Mouse (Mus musculus) CD4-positive, CD25-positive, alpha-beta regulatory T cell, adult 2 months (primary cell): ENCODE results near the gene Bfar.
"Not testable (repeated sequence)": the region's sequence is repeated elsewhere in the genome, so short reads cannot be mapped to it uniquely, and the experiment has no call there.

Source experiments
- DNase-seq: peaks from one replicate; pipeline ENCODE4 v3.0.0-alpha.2; 2012; ENCODE audit warnings: low read depth, low spot score

The Bfar gene

GRCm38 (mm10) chr16:13671685-13672385 is at the start of gene Bfar, which contains the start of gene 3110001I22Rik:
TSS of gene Bfar (plus strand) at chr16:13671858.
TSS of gene 3110001I22Rik (plus strand) at chr16:13671929.
- peak; percentile 97 for DNase-seq

- DNase-seq, result peak; percentile 13
Measured at GRCm38 (mm10) chr16:13628345-13628744, 43.3 kb upstream of the Bfar start.

- not testable (repeated sequence) for DNase-seq
Measured at GRCm38 (mm10) chr16:13638198-13638597, 33.5 kb upstream of the Bfar start.

- DNase-seq, result no peak
Measured at GRCm38 (mm10) chr16:13639508-13639907, 32.1 kb upstream of the Bfar start.

- peak; percentile 9 for DNase-seq
Measured at GRCm38 (mm10) chr16:13640064-13640463, 31.6 kb upstream of the Bfar start.

GRCm38 (mm10) chr16:13644474-13644873 is 27.2 kb upstream of the Bfar start:
- DNase-seq, result no peak

- no peak for DNase-seq
Measured at GRCm38 (mm10) chr16:13645930-13646329, 25.7 kb upstream of the Bfar start.

- DNase-seq, result no peak
Measured at GRCm38 (mm10) chr16:13658886-13659285, 12.8 kb upstream of the Bfar start.

GRCm38 (mm10) chr16:13660736-13661135 is 10.9 kb upstream of the Bfar start:
- DNase-seq, result no peak

- peak; percentile 98 for DNase-seq
Measured at GRCm38 (mm10) chr16:13667878-13668343, 3.7 kb upstream of the Bfar start, which contains the start of gene Parn. TSS of gene Parn (minus strand) at chr16:13668170.

- no peak for DNase-seq
Measured at GRCm38 (mm10) chr16:13668402-13669108, 3.1 kb upstream of the Bfar start.

GRCm38 (mm10) chr16:13669282-13669681 is 2.4 kb upstream of the Bfar start:
- DNase-seq, result no peak

GRCm38 (mm10) chr16:13670896-13671295 is 762 bp upstream of the Bfar start:
- DNase-seq, result not testable (repeated sequence)

- DNase-seq, result peak; percentile 86
Measured at GRCm38 (mm10) chr16:13672386-13672898, 784 bp downstream of the Bfar start.

- DNase-seq, result no peak
Measured at GRCm38 (mm10) chr16:13673114-13673513, 1.5 kb downstream of the Bfar start.

- no peak for DNase-seq
Measured at GRCm38 (mm10) chr16:13674511-13674910, 2.9 kb downstream of the Bfar start.

- no peak for DNase-seq
Measured at GRCm38 (mm10) chr16:13678601-13679319, 7.1 kb downstream of the Bfar start.

GRCm38 (mm10) chr16:13698998-13699397 is 27.3 kb downstream of the Bfar start:
- peak; percentile 31 for DNase-seq

- no peak for DNase-seq
Measured at GRCm38 (mm10) chr16:13702184-13702583, 30.5 kb downstream of the Bfar start.

GRCm38 (mm10) chr16:13704676-13705075 is 33.0 kb downstream of the Bfar start:
- no peak for DNase-seq

- DNase-seq, result no peak
Measured at GRCm38 (mm10) chr16:13714910-13715309, 43.3 kb downstream of the Bfar start.
